Mouse (Mus musculus) intestine, embryonic 14.5 days (tissue): ENCODE measurements at regions not wholly inside any gene's neighbourhood (a gene's known extent, or its start where the extent isn't known, plus 50 kb on each side); places are given as distances from the start of the nearest gene placed in this dataset.

ENCODE experiments used
- ATAC-seq: fragments of 200-750 bp; cut with Nextera tagmentation; replicated peaks from 2 replicates; pipeline ENCODE4 v1.8.0; 2017; ENCODE audit warnings: low read depth, moderate number of reproducible peaks, moderate TSS enrichment, moderate library complexity; ENCODE audit not compliant: low FRiP score, low TSS enrichment
- DNase-seq: peaks from one replicate; pipeline ENCODE4 v3.0.0-alpha.2; 2018; ENCODE audit warnings: low spot score
- H3K27ac ChIP-seq: fragments of 300-500 bp; sonication (generic); 2 replicates; pipeline ENCODE4 v1.5.1; 2014; ENCODE audit warnings: low read depth, mild to moderate bottlenecking, control low read depth
- H3K27me3 ChIP-seq: fragments of 300-500 bp; sonication (generic); replicated peaks from 2 replicates; pipeline ENCODE4 v1.6.1; 2014; ENCODE audit warnings: low read length, control low read depth; ENCODE audit not compliant: control insufficient read depth, insufficient read depth
- H3K36me3 ChIP-seq: fragments of 300-500 bp; sonication (generic); 2 replicates; pipeline ENCODE4 v1.6.1; 2014; ENCODE audit warnings: low read length, control low read depth; ENCODE audit not compliant: control insufficient read depth, insufficient read depth
- H3K4me1 ChIP-seq: fragments of 300-500 bp; sonication (generic); replicated peaks from 2 replicates; pipeline ENCODE4 v1.6.1; 2014; ENCODE audit warnings: low read length, control low read depth, mixed read lengths; ENCODE audit not compliant: control insufficient read depth, insufficient read depth
- H3K4me2 ChIP-seq: fragments of 300-500 bp; sonication (generic); 2 replicates; pipeline ENCODE4 v1.6.1; 2014; ENCODE audit warnings: low read length
- H3K4me3 ChIP-seq: fragments of 300-500 bp; sonication (generic); 2 replicates; pipeline ENCODE4 v1.5.1; 2014; ENCODE audit warnings: low read depth, low read length, control low read depth, mixed read lengths
- H3K9ac ChIP-seq: fragments of 300-500 bp; sonication (generic); 2 replicates; pipeline ENCODE4 v1.6.1; 2014; ENCODE audit warnings: mild to moderate bottlenecking, low read length
- H3K9me3 ChIP-seq: fragments of 300-500 bp; sonication (generic); 2 replicates; pipeline ENCODE4 v1.6.1; 2016; ENCODE audit warnings: low read length, control low read depth; ENCODE audit not compliant: control insufficient read depth
- WGBS: fragments of 180-500 bp; shearing (Covaris S2); extraction: QIAGEN DNeasy Blood & Tissue Kit; methylation state at CpG from one replicate; pipeline ENCODE4 v1.1.7; 2014; 5-methylcytosine and 5-hydroxymethylcytosine counted together

- H3K4me2 ChIP-seq = peak overlapping the region; percentile 55
- no peaks in the 10 kb centered on the region for H3K36me3 ChIP-seq
- H3K9ac ChIP-seq = 0 out of 2 replicates have a peak overlapping the region, but pooled peaks have one; percentile 16
- peak overlapping the region; percentile 25 for H3K4me3 ChIP-seq
- peaks cover 18% of the 10 kb centered on the region for H3K4me1 ChIP-seq
- no peaks in the 10 kb centered on the region for H3K27me3 ChIP-seq
- no peak overlapping the region for H3K27ac ChIP-seq
- WGBS = 7% methylated on average over 16 of the region's 16 CpGs
- H3K9me3 ChIP-seq = peaks cover 4% of the 10 kb centered on the region; the same call in 1 of the 2 replicates
- DNase-seq (peak; percentile 66), ATAC-seq (no peak)
These were observed 327.9 kb downstream of the Gm10295 start for GRCm38 (mm10) chr7:71023253-71023945.
